Mouse (Mus musculus): ENCODE results near the gene Ms4a8a.
"Not testable (repeated sequence)": the region's sequence is repeated elsewhere in the genome, so short reads cannot be mapped to it uniquely, and the experiment has no call there.

The Ms4a8a gene

DNA sequence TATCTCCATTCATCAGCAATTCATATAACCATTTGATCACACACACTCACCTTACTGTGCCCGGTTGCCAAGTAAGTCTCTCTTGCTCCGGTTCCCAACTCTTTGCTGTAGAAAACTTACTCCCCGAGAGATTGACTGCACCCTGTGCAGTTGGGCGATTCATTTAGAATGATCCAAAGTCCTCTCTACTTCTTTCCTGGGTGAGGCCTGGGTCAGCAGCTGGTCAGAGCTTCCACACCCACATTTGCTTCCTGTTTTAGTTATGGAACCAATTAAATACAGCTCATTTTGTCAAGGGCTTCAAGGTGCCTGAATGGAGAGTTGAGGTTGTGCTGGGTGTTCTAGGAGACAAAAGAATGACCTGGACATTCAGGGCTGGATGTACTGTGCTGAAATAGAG, at the start of gene Ms4a8a:
Ms4a8a (minus strand) TSS at position 169 of the 400 bp plus-strand sequence.
- no peak for DNase-seq (ENCODE audit: low spot score in 2 of 2)

- no peak for DNase-seq (ENCODE audit: low spot score in 2 of 2)
Measured at GRCm38 (mm10) chr19:11129702-11130101, 48.8 kb upstream of the Ms4a8a start.

- DNase-seq (ENCODE audit: low spot score in 2 of 2): peak; percentile 8 to 9
Measured at GRCm38 (mm10) chr19:11121016-11121420, 40.1 kb upstream of the Ms4a8a start.

DNA sequence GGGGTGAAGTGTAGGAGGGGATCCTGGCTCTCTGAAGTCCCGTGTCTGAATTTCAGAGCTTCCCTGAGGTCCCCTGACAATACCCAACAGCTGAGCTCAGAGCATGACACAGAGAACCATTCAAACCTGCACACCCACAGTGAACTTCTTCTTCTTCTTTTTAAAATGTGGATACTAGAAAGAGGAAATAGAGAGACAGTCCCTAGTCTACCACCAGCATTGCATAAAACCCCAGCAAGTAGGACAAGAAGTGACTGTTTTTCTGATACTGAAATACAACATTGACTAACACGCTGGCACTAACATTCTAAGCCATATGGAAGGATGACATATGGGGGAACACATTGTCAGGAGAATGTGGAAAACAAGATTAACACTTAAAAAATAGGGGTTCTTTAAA, 38.4 kb upstream of the Ms4a8a start:
- DNase-seq (ENCODE audit: low spot score in 2 of 2): no peak

GRCm38 (mm10) chr19:11107746-11108145, 26.8 kb upstream of the Ms4a8a start:
- no peak for DNase-seq (ENCODE audit: low spot score in 2 of 2)

- DNase-seq (ENCODE audit: low spot score in 2 of 2): no peak
Measured at GRCm38 (mm10) chr19:11101880-11102279, 21.0 kb upstream of the Ms4a8a start.

DNA sequence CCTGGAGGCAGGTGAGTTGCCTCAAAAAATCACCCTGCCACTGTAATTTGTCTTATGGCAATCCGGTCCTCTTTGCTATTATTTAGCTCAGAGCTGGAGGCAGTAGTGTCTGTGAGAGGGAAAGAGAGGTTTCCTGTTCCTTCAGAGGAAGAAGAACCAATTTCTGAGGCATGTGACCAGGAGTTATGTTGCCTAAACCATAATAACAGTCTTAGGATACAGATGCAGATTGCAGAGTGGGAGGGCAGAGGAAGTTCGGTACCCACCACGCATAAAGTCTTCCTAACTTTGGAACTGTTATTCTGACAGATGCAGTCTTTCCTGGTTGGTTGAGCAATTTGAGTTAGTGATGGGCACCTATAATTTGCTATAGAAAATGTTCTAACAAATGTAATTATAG, 17.5 kb upstream of the Ms4a8a start:
- DNase-seq (ENCODE audit: low spot score in 2 of 2): no peak

DNA sequence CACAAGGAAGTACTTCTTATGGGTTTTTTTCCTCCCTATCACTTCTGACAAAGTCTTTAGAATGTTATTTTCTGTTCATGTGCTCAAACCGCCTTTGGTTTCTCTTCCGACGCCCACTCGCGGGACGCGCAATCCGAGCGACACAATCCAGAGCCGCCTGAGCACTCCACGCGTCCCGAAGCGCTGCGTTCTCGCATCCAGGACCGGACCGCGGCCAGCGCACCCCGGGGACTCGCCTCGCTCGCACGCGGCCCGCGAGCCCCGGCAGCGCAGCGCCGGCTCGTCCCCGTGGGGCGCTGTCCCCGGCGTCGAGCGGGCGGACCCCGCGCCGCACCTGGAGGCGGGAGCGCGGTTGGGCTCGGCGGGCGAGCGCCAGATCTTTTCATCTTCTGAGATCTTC, 11.2 kb upstream of the Ms4a8a start:
- DNase-seq (ENCODE audit: low spot score in 2 of 2): not testable (repeated sequence)

DNA sequence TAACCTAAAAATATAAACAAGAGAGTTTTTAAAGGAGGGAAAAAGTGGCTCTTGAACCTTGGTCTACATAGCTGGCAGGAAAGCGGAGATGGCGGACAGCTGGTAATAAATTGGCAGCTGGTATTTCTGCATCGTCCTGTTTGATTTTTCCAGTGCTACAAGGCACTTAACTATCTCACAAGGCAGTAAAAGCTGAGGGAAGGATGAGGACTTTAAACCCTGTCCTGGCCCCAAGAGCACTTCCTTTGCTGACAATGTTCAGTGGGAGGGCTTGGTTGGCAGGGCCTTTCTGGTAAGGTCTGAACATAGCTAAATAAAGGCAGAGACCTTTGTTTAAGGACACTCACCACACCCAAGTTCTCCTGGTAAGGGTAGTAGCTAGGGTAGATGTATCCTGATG, 10.5 kb downstream of the Ms4a8a start:
- DNase-seq (ENCODE audit: low spot score in 2 of 2): no peak

GRCm38 (mm10) chr19:11065202-11065875, 15.6 kb downstream of the Ms4a8a start:
- DNase-seq (ENCODE audit: low spot score in 2 of 2): no peak

DNA sequence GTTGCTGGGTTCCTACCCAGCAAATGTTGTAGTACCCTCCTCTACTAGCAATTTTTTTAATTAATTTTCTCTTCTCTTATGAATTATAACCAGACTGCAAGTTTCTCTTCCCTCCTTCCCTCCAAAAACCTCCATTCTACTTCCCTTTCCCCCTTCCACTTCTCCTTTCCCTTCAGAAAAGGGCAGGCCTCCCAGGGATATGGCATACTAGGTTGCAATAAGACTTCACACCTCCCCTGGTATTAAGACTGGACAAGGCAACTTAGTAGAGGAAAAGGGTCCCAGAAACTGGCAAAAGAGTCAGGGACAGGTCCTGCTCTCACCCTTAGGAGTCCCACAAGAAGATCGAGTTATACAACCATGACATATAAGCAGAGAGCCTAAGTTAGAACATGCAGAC, 20.0 kb downstream of the Ms4a8a start:
- no peak for DNase-seq (ENCODE audit: low spot score in 2 of 2)

- no peak for DNase-seq (ENCODE audit: low spot score in 2 of 2)
Measured at GRCm38 (mm10) chr19:11059967-11060366, 20.9 kb downstream of the Ms4a8a start.

DNA sequence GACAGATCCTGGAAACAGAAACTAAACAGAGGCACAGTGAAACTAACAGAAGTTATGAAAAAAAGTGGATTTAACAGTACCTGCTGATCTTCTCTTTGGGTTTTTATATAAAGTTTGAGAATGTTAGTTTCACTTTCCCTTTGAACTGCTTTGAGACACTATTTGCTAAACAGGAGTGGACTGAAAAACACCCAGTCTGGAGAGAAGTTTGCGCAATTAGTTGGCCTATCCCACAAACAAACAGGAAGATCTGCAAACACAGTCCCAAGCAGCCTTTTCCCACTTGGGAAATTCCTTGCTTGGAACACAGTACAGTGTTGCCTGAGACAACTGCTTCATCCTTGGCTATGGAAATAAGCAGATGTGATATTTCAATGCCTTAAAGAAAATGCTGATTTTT, 25.2 kb downstream of the Ms4a8a start:
- not testable (repeated sequence) for DNase-seq (ENCODE audit: low spot score in 2 of 2)

DNA sequence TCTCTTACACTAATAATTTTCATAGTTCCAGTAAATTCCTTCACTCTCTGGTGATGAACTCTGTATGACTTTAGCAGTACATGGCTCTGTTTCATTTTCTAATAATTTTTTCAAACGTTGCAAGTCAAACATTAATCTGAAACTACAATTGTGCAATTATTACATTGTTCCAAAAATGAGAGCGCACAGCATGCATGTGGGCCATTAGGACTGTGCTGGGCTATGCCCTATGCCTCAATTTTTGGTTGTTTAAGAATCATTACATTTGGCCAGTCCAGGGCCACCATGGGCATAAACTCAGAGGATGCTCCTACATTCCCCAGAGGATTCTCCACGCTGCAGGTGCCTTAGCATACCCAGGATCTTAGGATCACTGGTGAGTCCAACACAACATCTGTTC, 27.6 kb downstream of the Ms4a8a start:
- no peak for DNase-seq (ENCODE audit: low spot score in 2 of 2)

GRCm38 (mm10) chr19:11052877-11053276, 28.0 kb downstream of the Ms4a8a start:
- no peak for DNase-seq (ENCODE audit: low spot score in 2 of 2)

DNA sequence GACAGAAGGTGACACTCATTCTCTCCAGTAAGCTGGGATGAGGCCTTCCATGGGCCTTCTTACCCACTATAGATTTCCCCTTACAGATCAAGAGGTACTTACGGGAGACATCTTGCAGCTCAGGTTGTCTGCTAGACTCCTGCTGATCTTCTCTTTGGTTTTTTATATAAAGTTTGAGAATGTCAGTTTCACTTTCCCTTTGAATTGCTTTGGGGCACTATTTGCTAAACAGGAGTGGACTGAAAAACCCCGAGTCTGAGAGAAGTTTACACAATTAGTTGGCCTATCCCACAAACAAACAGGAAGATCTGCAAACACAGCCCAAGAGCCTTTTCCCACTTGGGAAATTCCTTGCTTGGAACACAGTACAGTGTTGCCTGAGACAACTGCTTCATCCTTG, 30.6 kb downstream of the Ms4a8a start:
- DNase-seq (ENCODE audit: low spot score in 2 of 2): no peak

DNA sequence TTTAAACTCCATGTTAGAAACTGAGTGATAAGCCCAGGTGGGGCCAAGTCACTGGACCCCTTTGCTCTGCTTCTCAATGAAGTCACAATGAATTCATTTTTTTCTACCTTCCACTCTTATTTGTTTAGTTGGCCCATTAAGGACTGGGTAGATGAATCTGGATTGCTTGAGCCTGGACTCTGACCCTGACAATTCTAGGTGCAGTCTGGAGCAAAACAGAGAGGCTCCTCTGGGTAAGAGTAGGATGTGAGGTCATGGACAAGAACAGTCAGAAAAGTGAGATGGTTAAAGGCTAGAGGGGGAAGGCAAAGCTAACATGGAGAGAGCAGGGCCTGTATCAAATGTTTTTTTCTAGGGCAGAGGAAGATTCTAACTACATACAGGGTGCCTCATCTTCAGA, 31.5 kb downstream of the Ms4a8a start:
- DNase-seq (ENCODE audit: low spot score in 2 of 2): no peak

GRCm38 (mm10) chr19:11048503-11048902, 32.4 kb downstream of the Ms4a8a start:
- DNase-seq (ENCODE audit: low spot score in 2 of 2): no peak

DNA sequence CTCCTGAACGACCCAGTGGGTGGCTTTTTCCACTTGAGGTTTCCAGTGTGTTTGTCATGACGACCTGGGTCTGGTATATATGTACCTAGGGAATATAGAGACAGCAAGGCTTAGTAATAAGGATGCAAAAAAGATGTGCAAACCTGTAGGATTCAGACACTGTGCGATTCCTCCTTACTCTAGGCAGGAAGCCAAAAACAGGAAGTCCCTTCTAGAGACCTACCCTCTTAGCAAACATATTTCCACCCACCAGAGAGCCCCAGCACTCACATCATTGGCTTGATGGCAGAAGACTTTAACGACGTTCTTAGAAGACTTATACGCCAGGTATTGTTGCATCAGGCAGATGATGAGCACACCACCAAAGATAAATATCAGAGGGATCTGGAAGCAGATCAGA, 32.9 kb downstream of the Ms4a8a start:
- no peak for DNase-seq (ENCODE audit: low spot score in 2 of 2)

- DNase-seq (ENCODE audit: low spot score in 2 of 2): peak; percentile 27 to 70
Measured at GRCm38 (mm10) chr19:11044996-11045711, 35.7 kb downstream of the Ms4a8a start.

- DNase-seq (ENCODE audit: low spot score in 2 of 2): no peak
Measured at GRCm38 (mm10) chr19:11044671-11044995, 36.3 kb downstream of the Ms4a8a start.

DNA sequence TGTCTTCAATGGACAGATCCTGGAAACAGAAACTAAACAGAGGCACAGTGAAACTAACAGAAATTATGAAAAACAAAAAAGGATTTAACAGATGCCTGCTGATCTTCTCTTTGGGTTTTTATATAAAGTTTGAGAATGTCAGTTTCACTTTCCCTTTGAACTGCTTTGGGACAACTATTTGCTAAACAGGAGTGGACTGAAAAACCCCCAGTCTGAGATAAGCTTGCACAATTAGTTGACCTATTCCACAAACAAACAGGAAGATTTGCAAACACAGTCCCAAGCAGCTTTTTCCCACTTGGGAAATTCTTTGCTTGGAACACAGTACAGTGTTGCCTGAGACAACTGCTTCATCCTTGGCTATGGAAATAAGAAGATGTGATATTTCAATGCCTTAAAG, 43.3 kb downstream of the Ms4a8a start:
- no peak for DNase-seq (ENCODE audit: low spot score in 2 of 2)

DNA sequence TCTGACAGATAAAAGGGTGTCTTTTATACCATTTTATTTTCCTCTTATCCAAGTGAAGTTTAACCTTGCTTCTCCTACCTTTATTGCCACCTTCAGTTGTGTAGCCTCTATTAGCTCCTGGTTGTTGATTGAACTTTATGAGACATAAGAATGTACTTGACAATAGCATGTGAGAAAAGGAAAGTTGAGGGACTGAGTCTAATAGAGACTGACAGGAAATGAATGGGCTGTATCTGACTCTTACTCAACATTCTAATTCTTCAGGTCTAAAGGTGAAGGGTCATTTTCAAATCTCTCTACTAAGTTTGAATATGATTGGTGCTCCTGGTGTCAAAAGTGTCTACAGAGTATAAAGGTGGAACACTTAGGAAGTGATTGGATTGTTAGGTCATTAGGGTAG, 58.5 kb downstream of the Ms4a8a start:
- no peak for DNase-seq (ENCODE audit: low spot score in 2 of 2)

- DNase-seq (ENCODE audit: low spot score in 2 of 2): no peak
Measured at GRCm38 (mm10) chr19:11017891-11018290, 63.0 kb downstream of the Ms4a8a start, which contains the start of gene Ms4a18. Gene Ms4a18, minus strand, starts transcription at chr19:11018031.

All from thymus, postnatal 10 days (tissue).